Mouse (Mus musculus) R1 (cell line): ENCODE results near the gene Fbll1.
"Not testable (repeated sequence)": the region's sequence is repeated elsewhere in the genome, so short reads cannot be mapped to it uniquely, and the experiment has no call there.

Source experiments
- DNase-seq: peaks from one replicate; pipeline ENCODE4 v3.0.0-alpha.2; 2018; ENCODE audit warnings: low read depth, low spot score

The Fbll1 gene

GRCm38 (mm10) chr11:35798874-35799273 lies at the start of gene Fbll1:
Gene Fbll1, minus strand, starts transcription at chr11:35798884.
- peak; percentile 82 for DNase-seq

- no peak for DNase-seq
Observed at GRCm38 (mm10) chr11:35844299-35844698, 45.6 kb upstream of the Fbll1 start.

- DNase-seq, result peak; percentile 61
Observed at GRCm38 (mm10) chr11:35842560-35842959, 43.9 kb upstream of the Fbll1 start.

- DNase-seq, result peak; percentile 51
Observed at GRCm38 (mm10) chr11:35841738-35842325, 43.1 kb upstream of the Fbll1 start.

GRCm38 (mm10) chr11:35840806-35841205 lies 42.1 kb upstream of the Fbll1 start:
- DNase-seq, result peak; percentile 65

GRCm38 (mm10) chr11:35840282-35840681 lies 41.6 kb upstream of the Fbll1 start:
- DNase-seq, result peak; percentile 92

- peak; percentile 89 for DNase-seq
Observed at GRCm38 (mm10) chr11:35838345-35839338, 40.0 kb upstream of the Fbll1 start.

GRCm38 (mm10) chr11:35837156-35838126 lies 38.8 kb upstream of the Fbll1 start:
- no peak for DNase-seq

GRCm38 (mm10) chr11:35834022-35834760 lies 35.5 kb upstream of the Fbll1 start, which contains the start of gene Rars:
Gene Rars, minus strand, starts transcription at chr11:35834506.
- DNase-seq, result peak; percentile 97

- DNase-seq, result no peak
Observed at GRCm38 (mm10) chr11:35833270-35833669, 34.6 kb upstream of the Fbll1 start.

GRCm38 (mm10) chr11:35832139-35832538 lies 33.5 kb upstream of the Fbll1 start:
- no peak for DNase-seq

- no peak for DNase-seq
Observed at GRCm38 (mm10) chr11:35827714-35828113, 29.0 kb upstream of the Fbll1 start.

- DNase-seq, result no peak
Observed at GRCm38 (mm10) chr11:35816316-35816715, 17.6 kb upstream of the Fbll1 start.

- peak; percentile 80 for DNase-seq
Observed at GRCm38 (mm10) chr11:35811458-35811857, 12.8 kb upstream of the Fbll1 start.

- peak; percentile 49 for DNase-seq
Observed at GRCm38 (mm10) chr11:35801332-35801731, 2.6 kb upstream of the Fbll1 start.

- no peak for DNase-seq
Observed at GRCm38 (mm10) chr11:35798495-35798820, 226 bp downstream of the Fbll1 start.

GRCm38 (mm10) chr11:35797751-35798494 lies 761 bp downstream of the Fbll1 start:
- DNase-seq, result peak; percentile 34

GRCm38 (mm10) chr11:35792800-35793199 lies 5.9 kb downstream of the Fbll1 start:
- DNase-seq, result not testable (repeated sequence)

- peak; percentile 73 for DNase-seq
Observed at GRCm38 (mm10) chr11:35788443-35788842, 10.2 kb downstream of the Fbll1 start.

- DNase-seq, result peak; percentile 73
Observed at GRCm38 (mm10) chr11:35784537-35784936, 14.1 kb downstream of the Fbll1 start.
